Mouse (Mus musculus): ENCODE measurements around the gene Pih1d1. TPM values are rescaled to one million over a fixed set of nuclear protein-coding genes. Genes with fewer than 3 reads are reported as not detected.
"Not testable (repeated sequence)": the region's sequence is repeated elsewhere in the genome, so short reads cannot be mapped to it uniquely, and the experiment has no call there.

Pih1d1 gene
- total and polyA plus RNA-seq, 3 experiments, result 33.8 to 48.1 (median 36.7) TPM

GRCm38 (mm10) chr7:45169495-45169894 lies 15.4 kb downstream of the Pih1d1 start:
- intact Hi-C loops (cut with DNase I), result no loop called here
- 90% methylated on average over 3 of the region's 3 CpGs for WGBS

DNA sequence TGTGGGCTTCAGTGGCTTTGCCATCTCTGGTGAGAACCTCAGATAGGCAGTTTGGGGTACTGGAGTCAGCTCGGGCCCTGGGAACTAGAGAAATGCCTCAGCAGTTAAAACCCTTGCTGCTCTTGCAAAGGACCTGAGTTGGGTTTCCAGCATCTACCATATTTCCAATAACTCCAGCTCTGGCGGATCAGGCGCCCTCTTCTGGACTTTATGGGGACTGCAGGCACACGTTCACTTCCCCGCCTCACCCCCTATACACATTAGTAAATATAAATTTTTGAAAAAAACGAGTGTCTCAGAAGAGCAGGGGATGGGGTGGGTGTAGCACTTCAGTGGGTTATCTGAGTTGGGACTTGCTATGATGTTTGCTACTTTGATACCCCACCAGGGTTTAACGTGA lies 18.9 kb downstream of the Pih1d1 start:
- Histone ChIP-seq H3K27ac (no peak overlapping the region), H3K27me3 (ENCODE audit: control insufficient read depth, insufficient read depth, low read length) (peaks cover 26% of the 10 kb centered on the region), H3K36me3 (ENCODE audit: control insufficient read depth, insufficient read depth, low read length) (no peaks in the 10 kb centered on the region), H3K4me3 (no peak overlapping the region), H3K9ac (ENCODE audit: low read depth, low read length) (no peak overlapping the region), H3K79me2 (replicated peaks; ENCODE audit: control insufficient read depth, insufficient read depth, low read length) (no peaks in the 10 kb centered on the region), H3K4me1 (ENCODE audit: control insufficient read depth, insufficient read depth, low read length) (no peaks in the 10 kb centered on the region)
- TF ChIP-seq POLR2A (IDR thresholded peaks at IDR 0.05; ENCODE audit: insufficient read depth, low read depth, low read length) (no peak), CTCF (IDR thresholded peaks at IDR 0.05) (peak; percentile 65)
- WGBS, result 57% methylated on average over 7 of the region's 7 CpGs
- intact Hi-C loops (cut with DNase I), result no loop called here
- DNase-seq, result no peak

More at GRCm38 (mm10) chr7:45169495-45169894, 15.4 kb downstream of the Pih1d1 start:
- no peak for TF ChIP-seq EP300 (IDR thresholded peaks at IDR 0.05; ENCODE audit: insufficient read depth, low read depth, low read length)
- no peak for TF ChIP-seq POLR2A (IDR thresholded peaks at IDR 0.05; ENCODE audit: insufficient read depth, low read depth, low read length)
- TF ChIP-seq CTCF (IDR thresholded peaks at IDR 0.05), result no peak
- Histone ChIP-seq H3K9ac (ENCODE audit: low read depth, low read length) (no peak overlapping the region), H3K4me3 (no peak overlapping the region), H3K79me2 (replicated peaks; ENCODE audit: control insufficient read depth, insufficient read depth, low read length) (no peaks in the 10 kb centered on the region), H3K36me3 (ENCODE audit: control insufficient read depth, insufficient read depth, low read length) (no peaks in the 10 kb centered on the region), H3K27me3 (ENCODE audit: control insufficient read depth, insufficient read depth, low read length) (peaks cover 5% of the 10 kb centered on the region), H3K27ac (no peak overlapping the region), H3K4me1 (ENCODE audit: control insufficient read depth, insufficient read depth, low read length) (no peaks in the 10 kb centered on the region; the same call in 1 of the 2 replicates)
- no peak for DNase-seq

GRCm38 (mm10) chr7:45173772-45174171 lies 19.7 kb downstream of the Pih1d1 start:
- H3K79me2 ChIP-seq (replicated peaks; ENCODE audit: control insufficient read depth, insufficient read depth, low read length); H3K27ac ChIP-seq; H3K36me3 ChIP-seq (ENCODE audit: control insufficient read depth, insufficient read depth, low read length); H3K4me3 ChIP-seq; intact Hi-C loops (cut with DNase I); H3K9ac ChIP-seq (ENCODE audit: low read depth, low read length); DNase-seq; H3K4me1 ChIP-seq (ENCODE audit: control insufficient read depth, insufficient read depth, low read length): not testable (repeated sequence)
- WGBS, result 42% methylated on average over 1 of the region's 1 CpGs
- TF ChIP-seq CTCF (IDR thresholded peaks at IDR 0.05), result peak; percentile 57
- peaks cover 25% of the 10 kb centered on the region for H3K27me3 ChIP-seq (ENCODE audit: control insufficient read depth, insufficient read depth, low read length)

DNA sequence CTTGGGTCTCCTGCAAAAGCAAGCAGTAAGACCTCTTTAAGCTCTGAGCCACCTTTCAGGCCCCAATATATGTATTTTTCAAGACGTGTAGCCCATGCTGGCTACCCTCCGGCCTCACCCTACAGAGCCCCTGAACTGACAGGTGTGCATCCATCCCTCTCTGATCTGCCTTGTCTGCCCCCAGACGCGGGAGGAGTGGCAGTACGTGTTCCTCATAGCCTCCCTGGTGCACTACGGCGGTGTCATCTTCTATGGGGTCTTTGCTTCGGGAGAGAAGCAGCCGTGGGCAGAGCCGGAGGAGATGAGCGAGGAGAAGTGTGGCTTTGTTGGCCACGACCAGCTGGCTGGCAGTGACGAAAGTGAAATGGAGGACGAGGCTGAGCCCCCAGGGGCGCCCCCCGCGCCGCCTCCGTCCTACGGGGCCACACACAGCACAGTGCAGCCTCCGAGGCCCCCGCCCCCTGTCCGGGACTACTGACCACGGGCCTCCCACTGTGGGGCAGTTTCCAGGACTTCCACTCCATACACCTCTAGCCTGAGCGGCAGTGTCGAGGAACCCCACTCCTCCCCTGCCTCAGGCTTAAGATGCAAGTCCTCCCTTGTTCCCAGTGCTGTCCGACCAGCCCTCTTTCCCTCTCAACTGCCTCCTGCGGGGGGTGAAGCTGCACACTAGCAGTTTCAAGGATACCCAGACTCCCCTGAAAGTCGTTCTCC lies 20.6 kb downstream of the Pih1d1 start:
- no peaks in the 10 kb centered on the region for H3K79me2 ChIP-seq (replicated peaks; ENCODE audit: control insufficient read depth, insufficient read depth, low read length)
- TF ChIP-seq CTCF (IDR thresholded peaks at IDR 0.05), result no peak
- intact Hi-C loops (cut with DNase I), result no loop called here
- no peak overlapping the region for H3K27ac ChIP-seq
- WGBS, result 17% methylated on average over 29 of the region's 29 CpGs
- peaks cover 23% of the 10 kb centered on the region for H3K27me3 ChIP-seq (ENCODE audit: control insufficient read depth, insufficient read depth, low read length)
- no peak overlapping the region for H3K9ac ChIP-seq (ENCODE audit: low read depth, low read length)
- no peaks in the 10 kb centered on the region for H3K4me1 ChIP-seq (ENCODE audit: control insufficient read depth, insufficient read depth, low read length)
- DNase-seq, result no peak
- H3K36me3 ChIP-seq (ENCODE audit: control insufficient read depth, insufficient read depth, low read length), result no peaks in the 10 kb centered on the region
- no peak overlapping the region for H3K4me3 ChIP-seq

DNA sequence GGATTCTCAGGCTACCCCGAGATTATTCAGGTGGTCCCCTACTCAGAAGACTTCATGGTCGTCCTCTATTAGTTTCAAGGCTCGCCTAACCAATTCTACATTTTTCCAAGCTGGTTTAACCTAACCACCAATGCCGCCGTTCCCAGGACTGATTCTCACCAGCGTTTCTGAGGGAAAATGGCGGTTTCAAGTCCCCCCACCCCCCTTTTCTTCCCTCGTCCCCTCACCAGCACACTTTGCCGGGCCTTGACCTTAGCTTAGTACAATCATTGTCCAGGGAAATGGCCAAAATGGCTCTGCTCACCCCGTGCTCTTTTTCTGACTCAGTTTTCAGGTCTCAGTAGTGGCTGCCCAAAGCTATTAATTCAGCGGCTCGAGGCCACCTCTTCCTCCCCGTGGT lies 21.3 kb downstream of the Pih1d1 start:
- intact Hi-C loops (cut with DNase I), result no loop called here
- no peak overlapping the region for H3K27ac ChIP-seq
- no peaks in the 10 kb centered on the region for H3K4me1 ChIP-seq (ENCODE audit: control insufficient read depth, insufficient read depth, low read length)
- no peak for DNase-seq
- no peaks in the 10 kb centered on the region for H3K79me2 ChIP-seq (replicated peaks; ENCODE audit: control insufficient read depth, insufficient read depth, low read length)
- no peaks in the 10 kb centered on the region for H3K36me3 ChIP-seq (ENCODE audit: control insufficient read depth, insufficient read depth, low read length)
- 12% methylated on average over 13 of the region's 13 CpGs for WGBS
- H3K9ac ChIP-seq (ENCODE audit: low read depth, low read length), result no peak overlapping the region
- H3K27me3 ChIP-seq (ENCODE audit: control insufficient read depth, insufficient read depth, low read length), result peaks cover 23% of the 10 kb centered on the region
- no peak for TF ChIP-seq EP300 (IDR thresholded peaks at IDR 0.05; ENCODE audit: insufficient read depth, low read depth, low read length)
- H3K4me3 ChIP-seq, result no peak overlapping the region

GRCm38 (mm10) chr7:45175929-45176328 lies 21.8 kb downstream of the Pih1d1 start:
- no peak overlapping the region for H3K27ac ChIP-seq
- no peaks in the 10 kb centered on the region for H3K36me3 ChIP-seq (ENCODE audit: control insufficient read depth, insufficient read depth, low read length)
- intact Hi-C loops (cut with DNase I), result no loop called here
- WGBS, result 3% methylated on average over 23 of the region's 23 CpGs
- no peak for DNase-seq
- TF ChIP-seq POLR2A (IDR thresholded peaks at IDR 0.05; ENCODE audit: insufficient read depth, low read depth, low read length) (no peak), EP300 (IDR thresholded peaks at IDR 0.05; ENCODE audit: insufficient read depth, low read depth, low read length) (no peak), CTCF (IDR thresholded peaks at IDR 0.05) (no peak)
- peaks cover 24% of the 10 kb centered on the region for H3K27me3 ChIP-seq (ENCODE audit: control insufficient read depth, insufficient read depth, low read length)
- H3K4me1 ChIP-seq (ENCODE audit: control insufficient read depth, insufficient read depth, low read length), result no peaks in the 10 kb centered on the region
- H3K4me3 ChIP-seq, result no peak overlapping the region
- no peak overlapping the region for H3K9ac ChIP-seq (ENCODE audit: low read depth, low read length)
- H3K79me2 ChIP-seq (replicated peaks; ENCODE audit: control insufficient read depth, insufficient read depth, low read length), result no peaks in the 10 kb centered on the region

Data from heart, adult 2 months (tissue).